Mouse (Mus musculus) naive thymus-derived CD4-positive, alpha-beta T cell, adult 2 months (primary cell): ENCODE measurements around the gene Ankrd2.
"Not testable (repeated sequence)": the region's sequence is repeated elsewhere in the genome, so short reads cannot be mapped to it uniquely, and the experiment has no call there.

ENCODE experiments used
- DNase-seq: peaks from one replicate; pipeline ENCODE4 v3.0.0-alpha.2; 2011; ENCODE audit warnings: low read depth

Gene Ankrd2

GRCm38 (mm10) chr19:42055881-42056280, 20.1 kb downstream of the Ankrd2 start:
- no peak for DNase-seq

- no peak for DNase-seq
These were observed 21.1 kb downstream of the Ankrd2 start for GRCm38 (mm10) chr19:42056719-42057409.

GRCm38 (mm10) chr19:42058426-42058825, 22.6 kb downstream of the Ankrd2 start:
- DNase-seq = no peak

DNA sequence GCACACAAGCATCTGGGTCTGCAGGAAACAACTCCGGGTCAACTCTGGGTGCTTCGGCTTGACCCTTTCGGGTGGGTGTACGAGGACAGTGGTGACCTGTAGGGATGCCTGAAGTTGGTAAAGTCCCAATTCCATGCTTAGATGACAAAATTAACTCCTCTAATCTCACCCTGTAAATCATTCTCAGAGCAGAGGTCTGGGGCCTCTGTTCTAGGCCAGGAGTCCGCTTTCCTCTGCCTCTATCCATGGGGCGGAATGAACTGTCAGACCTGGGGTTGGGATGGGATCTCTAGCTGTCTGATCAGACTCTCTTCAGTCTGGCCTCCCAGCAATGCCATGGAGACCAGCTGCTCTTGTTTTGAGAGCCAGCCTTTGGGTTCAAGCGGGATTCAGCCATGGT, 25.6 kb downstream of the Ankrd2 start:
- no peak for DNase-seq

- no peak for DNase-seq
These were observed 32.8 kb downstream of the Ankrd2 start for GRCm38 (mm10) chr19:42068441-42069240.

GRCm38 (mm10) chr19:42069241-42069525, 33.4 kb downstream of the Ankrd2 start:
- no peak for DNase-seq

GRCm38 (mm10) chr19:42071221-42071620, 35.4 kb downstream of the Ankrd2 start:
- no peak for DNase-seq

DNA sequence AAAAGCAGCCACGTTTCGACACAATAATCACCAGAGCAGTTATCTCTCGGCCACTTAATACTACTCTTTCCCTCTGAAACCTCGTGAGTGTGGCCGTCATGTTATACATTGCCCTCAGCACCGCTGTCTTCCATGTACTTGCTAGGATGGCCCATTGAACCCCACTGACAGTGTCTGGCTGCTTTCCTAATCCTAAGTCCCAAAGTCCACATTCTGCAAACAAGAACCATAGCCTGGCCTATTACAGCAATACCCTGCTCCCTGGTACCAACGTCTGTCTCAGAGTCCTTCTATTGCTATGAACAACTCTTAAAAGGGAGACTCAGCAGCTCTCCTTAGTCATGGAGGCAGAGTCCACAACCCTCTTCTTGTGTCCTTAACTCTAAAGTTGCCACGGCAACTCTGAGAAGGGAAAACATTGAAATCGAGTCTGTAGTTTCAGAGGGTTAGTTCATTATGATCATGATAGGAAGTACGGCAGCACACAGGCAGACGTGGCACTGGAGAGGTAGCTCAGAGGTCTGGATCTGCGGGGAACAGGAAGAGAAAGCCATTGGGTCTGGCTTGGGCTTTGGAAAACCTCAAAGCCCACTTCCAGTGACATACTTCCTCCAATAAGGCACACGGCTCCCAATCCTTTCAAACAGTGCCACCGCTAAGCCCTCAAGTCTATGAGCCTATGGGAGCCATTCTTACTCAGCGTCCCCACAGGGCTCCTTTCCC, 36.2 kb downstream of the Ankrd2 start:
- DNase-seq = no peak

GRCm38 (mm10) chr19:42072802-42073201, 37.0 kb downstream of the Ankrd2 start:
- DNase-seq = no peak

- DNase-seq = no peak
These were observed 39.3 kb downstream of the Ankrd2 start for GRCm38 (mm10) chr19:42075051-42075450.

DNA sequence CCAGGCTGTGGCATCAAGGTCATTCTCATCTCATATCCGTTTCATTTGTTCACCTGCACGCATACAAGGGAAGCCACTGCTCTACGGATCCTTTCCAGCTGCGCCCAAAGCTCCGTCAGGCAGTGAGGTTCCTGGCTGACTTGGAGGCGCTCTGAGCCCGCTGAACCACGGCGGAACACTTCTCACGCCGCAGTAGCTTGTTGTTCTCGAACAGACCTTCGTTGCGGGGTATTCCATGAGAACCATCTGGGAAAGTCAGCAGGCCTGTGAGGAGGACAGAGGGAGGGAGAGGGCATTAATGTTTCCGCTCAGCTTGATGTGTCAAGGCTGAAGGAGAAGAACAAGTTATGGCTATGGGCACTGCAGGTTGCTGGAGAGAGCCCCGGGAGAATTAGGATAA, 40.2 kb downstream of the Ankrd2 start:
- no peak for DNase-seq

DNA sequence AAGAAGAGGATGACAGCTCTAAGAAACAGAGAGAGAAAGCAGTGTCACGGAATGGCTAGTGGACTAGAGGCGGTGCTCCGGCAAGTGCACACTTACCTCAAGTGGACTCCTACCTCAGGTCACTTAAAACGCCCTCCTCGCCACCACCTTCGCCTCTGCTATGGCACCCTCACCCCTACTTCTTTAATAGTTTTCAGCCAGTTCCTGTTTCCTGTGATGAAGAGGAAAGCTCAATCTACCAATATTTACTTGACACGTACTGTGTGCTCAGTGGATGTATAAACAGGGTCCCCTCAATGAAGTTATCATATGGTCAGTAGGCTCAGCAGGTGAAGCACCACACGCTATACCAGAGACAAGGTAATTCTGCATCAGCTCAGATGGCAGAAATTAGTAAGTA, 42.8 kb downstream of the Ankrd2 start:
- no peak for DNase-seq

DNA sequence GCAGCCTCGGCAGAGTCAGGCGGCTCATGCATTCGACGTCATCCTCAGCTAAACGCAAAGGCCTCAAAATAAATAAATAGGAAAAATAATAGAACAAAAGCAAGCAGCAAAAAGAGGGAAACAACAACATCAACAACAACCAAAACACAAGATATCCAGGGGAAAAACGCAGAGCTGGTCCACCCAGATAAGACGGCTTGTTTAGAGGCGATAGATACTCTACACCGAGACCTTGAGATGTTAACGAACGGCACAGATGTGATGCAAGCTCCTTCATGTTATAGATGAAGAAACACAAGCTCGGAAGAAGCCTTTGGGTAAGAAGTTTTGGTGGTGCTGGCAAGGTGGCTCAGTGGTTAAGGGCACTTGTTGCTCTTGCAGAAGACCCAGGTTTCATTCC, 43.2 kb downstream of the Ankrd2 start:
- no peak for DNase-seq

DNA sequence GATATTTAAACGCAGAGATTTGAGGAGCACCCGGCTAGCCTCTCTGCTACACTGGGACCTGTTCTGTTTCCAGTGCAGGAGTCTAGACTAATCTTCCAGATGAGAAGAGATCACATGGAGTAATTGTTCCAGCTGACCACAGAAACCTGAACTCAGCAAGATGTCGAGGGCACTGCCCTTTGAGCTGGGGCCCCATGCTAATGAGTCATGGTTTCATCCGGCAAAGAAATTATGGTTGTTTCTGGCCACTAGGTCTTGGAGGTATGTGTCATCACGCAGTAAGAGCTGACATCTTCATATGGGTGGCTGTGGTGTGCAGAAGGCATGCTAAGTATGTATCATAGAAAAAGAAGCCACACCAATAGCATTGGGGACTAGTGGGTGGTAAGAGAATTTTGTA, 44.1 kb downstream of the Ankrd2 start:
- DNase-seq = no peak

- DNase-seq = no peak
These were observed 44.7 kb downstream of the Ankrd2 start for GRCm38 (mm10) chr19:42080469-42080868.

DNA sequence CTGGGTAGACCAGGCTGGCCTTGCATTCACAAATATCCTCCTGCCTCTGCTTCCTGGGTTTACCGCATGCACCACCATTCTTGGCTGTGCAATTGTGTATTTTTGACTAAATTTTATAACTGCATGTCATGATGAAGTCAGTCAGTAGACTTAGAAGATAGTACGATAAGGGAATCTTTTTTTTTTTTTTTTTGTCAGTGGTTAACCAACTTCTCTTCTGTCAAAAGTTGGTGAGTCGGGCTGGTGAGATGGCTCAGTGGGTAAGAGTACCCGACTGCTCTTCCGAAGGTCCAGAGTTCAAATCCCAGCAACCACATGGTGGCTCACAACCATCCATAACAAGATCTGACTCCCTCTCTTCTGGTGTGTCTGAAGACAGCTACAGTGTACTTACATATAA, 45.8 kb downstream of the Ankrd2 start:
- not testable (repeated sequence) for DNase-seq

DNA sequence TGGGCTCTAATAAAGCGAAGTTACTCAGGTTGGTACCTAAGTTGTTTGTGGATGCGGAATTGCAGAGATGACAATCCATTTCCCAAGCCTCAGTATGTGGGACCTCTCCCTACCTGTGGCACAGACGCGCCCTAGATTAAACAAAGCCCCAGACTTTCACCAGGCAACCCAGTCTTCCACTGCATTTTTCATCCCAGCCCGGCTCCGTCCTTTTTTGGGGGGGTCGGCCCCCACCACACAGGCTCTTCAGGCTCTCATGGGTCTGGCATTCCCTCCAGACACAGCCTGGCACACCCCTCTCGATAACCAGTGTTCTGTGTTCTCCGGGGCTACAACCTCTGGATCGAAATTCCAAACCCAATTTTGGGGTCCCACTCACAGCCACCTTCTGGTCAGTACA, 49.9 kb downstream of the Ankrd2 start:
- DNase-seq = no peak

GRCm38 (mm10) chr19:42086166-42086565, 50.4 kb downstream of the Ankrd2 start, which contains the start of gene Morn4:
TSS of gene Morn4 (minus strand) at chr19:42086357.
- DNase-seq = no peak

DNA sequence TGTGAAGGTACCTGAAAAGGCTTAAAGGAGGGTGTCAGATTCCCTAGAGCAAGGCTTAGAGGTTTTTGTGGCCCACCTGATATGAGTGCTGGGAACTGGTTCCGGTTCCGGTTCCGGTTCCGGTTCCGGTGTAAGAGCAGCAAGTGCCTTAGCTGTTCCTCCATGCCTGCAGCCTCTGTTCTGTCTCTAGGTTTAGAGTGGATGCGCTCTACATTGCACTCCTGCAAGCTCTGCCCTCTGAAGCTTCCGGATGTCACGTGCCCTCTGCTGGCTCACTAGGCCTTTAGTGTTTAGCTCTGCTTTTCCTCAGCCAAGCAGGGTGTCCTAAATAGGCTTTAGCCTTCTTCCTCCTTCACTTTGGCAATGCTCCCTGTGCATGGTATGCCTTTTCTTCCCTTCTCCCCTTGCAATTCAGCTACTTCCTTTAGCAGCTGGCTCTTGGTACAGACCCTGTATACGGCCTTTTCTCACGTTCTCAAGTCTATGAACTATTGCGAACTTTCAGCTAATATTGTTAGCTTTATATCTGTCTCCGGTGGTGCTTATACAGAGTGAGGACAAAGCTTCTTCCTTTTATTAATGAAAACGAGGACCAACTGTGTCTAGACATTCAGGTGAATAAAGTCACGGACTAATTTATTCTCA, 53.4 kb downstream of the Ankrd2 start:
- DNase-seq = peak; percentile 85

DNA sequence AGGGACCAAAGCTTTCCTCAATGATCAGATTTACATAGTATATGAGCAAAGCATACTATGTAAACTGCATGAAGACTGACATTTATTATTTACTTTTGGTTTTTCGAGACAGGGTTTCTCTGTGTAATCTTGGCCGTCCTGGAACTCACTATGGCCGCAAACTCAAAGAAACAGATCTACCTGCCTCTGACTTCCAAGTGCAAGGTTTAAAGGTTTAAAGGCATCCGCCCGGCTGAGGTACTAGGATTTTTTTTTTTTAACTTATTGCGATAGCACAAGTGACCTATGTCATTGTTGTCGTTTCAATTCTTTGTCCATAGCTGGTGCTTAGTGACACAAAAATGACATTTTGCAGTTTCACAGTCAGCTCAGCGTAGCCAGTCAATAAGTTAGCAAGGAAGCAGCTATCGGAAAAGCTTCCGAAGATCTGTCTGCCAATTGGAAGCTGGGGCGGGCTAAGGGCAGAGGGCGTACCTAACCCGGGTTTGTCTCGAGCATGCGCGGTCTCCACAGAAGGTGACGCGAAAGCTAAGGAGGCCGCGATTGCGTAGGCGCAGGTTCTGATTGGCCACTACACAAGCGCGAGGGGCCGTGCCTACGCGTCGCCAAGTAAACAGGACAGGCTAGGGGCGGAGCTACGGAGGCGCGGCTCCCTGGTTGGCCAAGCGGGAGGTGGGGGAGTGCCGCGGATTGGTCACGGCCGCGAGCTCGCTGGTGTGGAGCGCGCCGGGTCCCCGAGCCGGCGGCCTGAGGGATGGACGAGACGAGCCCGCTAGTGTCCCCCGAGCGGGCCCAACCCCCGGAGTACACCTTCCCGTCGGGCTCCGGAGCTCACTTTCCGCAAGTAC, 54.2 kb downstream of the Ankrd2 start, which contains the start of gene Pi4k2a:
Pi4k2a (plus strand) TSS at position 723 of the 848 bp plus-strand sequence.
- DNase-seq = peak; percentile 100

DNA sequence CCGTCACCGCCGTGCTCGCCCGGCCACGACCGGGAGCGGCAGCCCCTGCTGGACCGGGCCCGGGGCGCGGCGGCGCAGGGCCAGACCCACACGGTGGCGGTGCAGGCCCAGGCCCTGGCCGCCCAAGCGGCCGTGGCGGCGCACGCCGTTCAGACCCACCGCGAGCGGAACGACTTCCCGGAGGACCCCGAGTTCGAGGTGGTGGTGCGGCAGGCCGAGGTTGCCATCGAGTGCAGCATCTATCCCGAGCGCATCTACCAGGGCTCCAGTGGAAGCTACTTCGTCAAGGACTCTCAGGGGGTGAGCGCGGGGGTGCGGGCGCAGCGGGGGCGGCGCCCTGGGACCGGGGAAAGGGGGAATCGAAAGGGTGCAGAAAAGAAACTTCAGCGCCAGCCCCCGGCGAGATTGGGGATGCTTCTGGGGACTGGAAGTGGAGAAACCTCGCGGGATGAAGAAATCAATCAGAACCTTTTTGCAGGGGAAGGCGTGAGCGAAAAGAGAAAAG, 54.9 kb downstream of the Ankrd2 start:
- peak; percentile 64 for DNase-seq
